Mouse (Mus musculus) heart, embryonic 16.5 days (tissue): ENCODE measurements around the gene Olfr601. TPM values are rescaled to one million over a fixed set of nuclear protein-coding genes. Genes with fewer than 3 reads are reported as not detected.
"Not testable (repeated sequence)": the region's sequence is repeated elsewhere in the genome, so short reads cannot be mapped to it uniquely, and the experiment has no call there.

Experiments
- ATAC-seq: fragments of 200-750 bp; cut with Nextera tagmentation; replicated peaks from 2 replicates; pipeline ENCODE4 v1.8.0; 2017; ENCODE audit warnings: moderate number of reproducible peaks; ENCODE audit not compliant: insufficient read depth, low FRiP score; ENCODE audit errors: extremely low read depth
- H3K27ac ChIP-seq: fragments of 300-500 bp; sonication (generic); 2 replicates; pipeline ENCODE4 v1.5.1; 2014; ENCODE audit warnings: mild to moderate bottlenecking, low read length, control low read depth, moderate library complexity
- H3K27me3 ChIP-seq: fragments of 300-500 bp; sonication (generic); 2 replicates; pipeline ENCODE4 v1.6.1; 2014; ENCODE audit warnings: low read length, mixed read lengths; ENCODE audit not compliant: control insufficient read depth, insufficient read depth
- H3K36me3 ChIP-seq: fragments of 300-500 bp; sonication (generic); 2 replicates; pipeline ENCODE4 v1.6.1; 2014; ENCODE audit not compliant: control insufficient read depth, insufficient read depth
- H3K4me1 ChIP-seq: fragments of 300-500 bp; sonication (generic); 2 replicates; pipeline ENCODE4 v1.6.1; 2014; ENCODE audit warnings: low read length, mixed read lengths; ENCODE audit not compliant: control insufficient read depth, insufficient read depth
- H3K4me2 ChIP-seq: fragments of 300-500 bp; sonication (generic); 2 replicates; pipeline ENCODE4 v1.6.1; 2014; ENCODE audit warnings: low read depth, mild to moderate bottlenecking, control low read depth, low read length
- H3K4me3 ChIP-seq: fragments of 300-500 bp; sonication (generic); 2 replicates; pipeline ENCODE4 v1.5.1; 2014; ENCODE audit warnings: mild to moderate bottlenecking, control low read depth, low read length
- H3K9ac ChIP-seq: fragments of 300-500 bp; sonication (generic); 2 replicates; pipeline ENCODE4 v1.6.1; 2014; ENCODE audit warnings: low read length, control low read depth
- H3K9me3 ChIP-seq: fragments of 300-500 bp; sonication (generic); replicated peaks from 2 replicates; pipeline ENCODE4 v1.6.1; 2016; ENCODE audit warnings: low read length; ENCODE audit not compliant: control insufficient read depth
- WGBS: fragments of 180-500 bp; shearing (Covaris S2); extraction: QIAGEN DNeasy Blood & Tissue Kit; methylation state at CpG from one replicate; pipeline ENCODE4 v1.1.7; 2014; 5-methylcytosine and 5-hydroxymethylcytosine counted together
- polyA plus RNA-seq: library from polyadenylated mRNA; unstranded; fragments of >200 nt; fragmentation: Nextera tagmentation; extraction: Ambion mirVana; gene quantifications from 2 replicates; pipeline ENCODE4 v1.2.1, GENCODE M21; 2015

The Olfr601 gene
- not detected in 2 replicates for polyA plus RNA-seq

DNA sequence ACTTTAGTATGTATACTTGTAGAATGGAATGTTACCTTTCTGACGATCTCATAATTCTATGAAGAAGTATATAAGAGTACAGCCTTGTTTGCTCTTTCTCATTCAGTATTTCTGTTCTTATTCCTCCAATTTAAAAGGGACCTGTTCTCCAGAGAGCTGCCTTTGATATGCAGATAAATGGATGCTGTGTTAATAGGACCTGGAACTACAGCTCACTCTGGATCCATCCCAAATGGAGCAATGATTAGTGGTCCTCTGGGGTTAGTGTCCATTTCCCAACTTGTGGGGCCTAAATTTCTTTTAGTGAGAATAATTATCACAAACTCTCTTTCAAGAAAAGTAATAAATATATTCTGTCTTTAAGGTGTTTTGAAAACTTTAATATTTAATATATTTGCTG lies at the start of gene Olfr601:
Gene Olfr601 (minus strand): TSS at position 101 of the 400 bp plus-strand sequence.
- H3K4me3 ChIP-seq, result no peak within 1 kb of the TSS
- WGBS, result 91% methylated on average over 1 of the region's 1 CpGs
- H3K9ac ChIP-seq, result no peak within 1 kb of the TSS
- H3K4me2 ChIP-seq, result no peak within 1 kb of the TSS
- ATAC-seq, result no peak
- H3K9me3 ChIP-seq, result no peaks in the 10 kb centered on the region
- H3K27me3 ChIP-seq, result no peaks in the 10 kb centered on the region
- H3K4me1 ChIP-seq, result no peaks in the 10 kb centered on the region
- H3K27ac ChIP-seq, result no peak within 1 kb of the TSS
- H3K36me3 ChIP-seq, result no peaks in the 10 kb centered on the region

DNA sequence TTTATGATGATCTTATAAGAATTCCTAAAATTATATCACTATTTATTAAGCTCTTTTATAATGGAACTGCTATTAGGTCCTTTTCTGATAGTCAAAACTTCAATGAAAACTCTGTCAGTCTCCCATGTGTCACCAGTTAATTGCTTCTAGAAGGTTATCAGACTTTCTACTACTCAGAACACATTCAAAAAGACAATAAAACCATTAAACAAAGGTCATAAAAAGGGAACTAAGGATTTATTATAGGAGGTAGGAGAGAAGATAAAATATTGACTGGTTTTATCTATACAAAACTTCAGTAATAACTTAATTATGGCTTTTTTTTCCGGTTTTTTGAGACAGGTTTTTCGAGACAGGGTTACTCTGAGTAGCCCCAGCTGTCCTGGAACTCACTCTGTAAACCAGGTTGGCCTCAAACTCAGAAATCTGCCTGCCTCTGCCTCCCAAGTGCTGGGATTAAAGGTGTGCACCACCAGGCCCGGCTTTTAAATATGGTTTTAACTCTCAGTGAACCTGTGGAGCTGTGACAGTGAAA lies 44.1 kb upstream of the Olfr601 start:
- not testable (repeated sequence) for H3K4me1 ChIP-seq, H3K9me3 ChIP-seq, H3K36me3 ChIP-seq, H3K27me3 ChIP-seq, H3K27ac ChIP-seq, ATAC-seq, H3K4me3 ChIP-seq, H3K9ac ChIP-seq, H3K4me2 ChIP-seq
- 65% methylated on average over 3 of the region's 3 CpGs for WGBS

DNA sequence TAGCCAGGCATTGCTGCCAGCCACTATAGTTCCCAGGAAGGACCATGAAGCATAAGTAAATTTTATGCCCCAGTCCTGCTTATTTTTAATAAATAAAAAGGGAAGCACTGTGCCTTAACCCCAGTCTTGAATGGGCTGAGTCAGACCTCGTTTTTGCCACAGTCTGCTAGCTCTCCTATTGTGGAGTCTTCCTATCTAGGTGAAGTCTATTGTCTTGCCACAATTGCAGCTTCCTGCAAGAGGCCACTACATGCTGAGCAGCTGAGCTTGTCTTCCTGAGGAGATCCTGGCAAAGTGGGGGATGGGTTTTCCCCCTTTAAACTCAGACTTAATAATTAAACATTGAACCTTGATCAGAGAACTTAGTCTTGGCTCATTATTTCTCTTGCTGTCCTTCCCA lies 36.5 kb upstream of the Olfr601 start:
- H3K4me2 ChIP-seq, result no peak overlapping the region
- H3K36me3 ChIP-seq, result no peaks in the 10 kb centered on the region
- H3K4me1 ChIP-seq, result no peaks in the 10 kb centered on the region
- no peaks in the 10 kb centered on the region for H3K27me3 ChIP-seq
- 11% methylated on average over 1 of the region's 1 CpGs for WGBS
- no peak for ATAC-seq
- no peak overlapping the region for H3K4me3 ChIP-seq
- H3K9ac ChIP-seq, result no peak overlapping the region
- no peak overlapping the region for H3K27ac ChIP-seq
- no peaks in the 10 kb centered on the region for H3K9me3 ChIP-seq

DNA sequence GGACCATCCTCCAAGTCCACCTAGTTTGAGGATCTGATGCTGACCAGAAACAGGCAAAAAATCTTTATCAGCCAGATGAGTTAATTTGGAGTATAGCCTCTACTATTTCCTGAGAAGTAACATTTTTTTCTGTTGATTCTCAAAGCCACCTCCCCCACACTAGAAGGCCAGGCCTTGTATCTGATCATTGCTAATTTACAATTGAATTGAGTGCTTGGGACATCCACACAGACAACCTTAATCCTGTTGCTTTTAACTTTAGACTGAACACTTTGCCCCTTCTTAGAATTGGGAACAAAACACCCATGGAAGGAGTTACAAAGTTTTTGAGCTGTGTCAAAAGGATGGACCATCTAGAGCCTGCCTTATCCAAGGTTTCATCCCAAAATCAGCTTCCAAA lies 35.3 kb upstream of the Olfr601 start:
- no peaks in the 10 kb centered on the region for H3K9me3 ChIP-seq
- H3K9ac ChIP-seq, result no peak overlapping the region
- no peak for ATAC-seq
- H3K4me1 ChIP-seq, result no peaks in the 10 kb centered on the region
- no peak overlapping the region for H3K27ac ChIP-seq
- H3K36me3 ChIP-seq, result no peaks in the 10 kb centered on the region
- no peaks in the 10 kb centered on the region for H3K27me3 ChIP-seq
- H3K4me2 ChIP-seq, result no peak overlapping the region
- no peak overlapping the region for H3K4me3 ChIP-seq

DNA sequence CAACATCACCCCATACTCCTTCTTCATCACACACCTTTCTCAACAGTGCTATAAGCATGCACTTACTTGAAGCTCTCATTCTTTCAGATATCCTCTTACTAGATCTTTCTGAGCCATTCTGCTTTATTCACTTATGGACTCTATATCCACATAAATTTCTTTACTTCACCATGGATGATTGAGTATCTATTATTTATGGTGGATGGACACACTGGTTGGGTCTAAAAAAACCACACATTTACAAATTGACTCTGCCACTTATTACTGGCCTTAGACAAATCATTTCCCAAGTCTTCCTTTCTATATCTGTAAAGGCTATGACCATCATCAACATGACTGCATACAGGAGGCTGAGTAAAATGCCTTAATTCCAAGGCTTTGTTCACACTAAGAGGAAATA lies 23.6 kb upstream of the Olfr601 start, which contains the start of gene Olfr603:
Gene Olfr603 (minus strand): TSS at position 101 of the 400 bp plus-strand sequence.
- H3K4me1 ChIP-seq, result no peaks in the 10 kb centered on the region
- H3K9ac ChIP-seq, result no peak within 1 kb of the TSS
- no peaks in the 10 kb centered on the region for H3K36me3 ChIP-seq
- H3K27me3 ChIP-seq, result no peaks in the 10 kb centered on the region
- ATAC-seq, result no peak
- no peak within 1 kb of the TSS for H3K4me3 ChIP-seq
- H3K27ac ChIP-seq, result no peak within 1 kb of the TSS
- H3K9me3 ChIP-seq, result no peaks in the 10 kb centered on the region
- no peak within 1 kb of the TSS for H3K4me2 ChIP-seq

DNA sequence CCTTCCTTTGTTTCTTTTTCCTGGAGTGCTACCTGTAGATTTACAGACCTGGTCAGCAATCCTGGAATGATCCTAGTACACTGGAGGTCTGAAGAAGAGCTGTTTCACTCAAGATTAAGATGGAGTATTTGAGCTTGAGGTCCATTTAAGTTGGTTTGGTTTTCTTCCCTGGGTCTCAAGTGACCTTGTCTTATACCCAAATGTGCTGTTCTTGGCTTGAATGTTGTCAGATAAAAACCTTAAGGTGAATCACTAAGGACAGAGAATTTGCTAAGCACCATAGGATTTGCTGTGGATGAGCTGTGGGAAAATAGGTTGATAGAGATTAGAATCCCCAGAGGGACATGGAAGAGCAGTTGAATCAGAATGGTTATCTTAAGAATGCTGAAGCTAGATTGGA lies 12.9 kb downstream of the Olfr601 start, which contains the start of gene Olfr600:
Gene Olfr600 (minus strand): TSS at position 101 of the 400 bp plus-strand sequence.
- ATAC-seq, result no peak
- Histone ChIP-seq H3K4me1 (no peaks in the 10 kb centered on the region), H3K9ac (no peak within 1 kb of the TSS), H3K9me3 (no peaks in the 10 kb centered on the region), H3K36me3 (no peaks in the 10 kb centered on the region), H3K27ac (no peak within 1 kb of the TSS), H3K4me2 (no peak within 1 kb of the TSS), H3K4me3 (no peak within 1 kb of the TSS), H3K27me3 (no peaks in the 10 kb centered on the region)

DNA sequence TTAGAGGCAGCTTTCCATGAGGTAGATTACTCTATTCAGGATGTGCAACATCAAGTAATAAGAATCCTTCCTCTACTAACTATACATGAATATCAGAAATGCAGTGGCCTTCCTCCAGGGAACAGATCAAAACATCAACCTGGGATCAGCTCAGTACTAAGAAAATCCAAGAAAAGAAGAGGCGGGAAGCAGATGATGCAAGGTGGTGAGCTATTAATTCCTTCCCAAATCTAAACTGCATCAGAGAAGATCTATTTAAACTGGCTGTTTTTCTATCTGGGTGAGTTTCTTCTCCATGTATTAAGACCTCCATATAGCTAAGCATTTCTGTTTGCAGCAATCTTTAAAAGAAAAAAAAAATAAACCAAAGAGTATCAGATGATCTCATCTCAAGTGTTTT lies 26.8 kb downstream of the Olfr601 start, which contains the start of gene Olfr599:
Gene Olfr599 (plus strand): TSS at position 301 of the 400 bp plus-strand sequence.
- Histone ChIP-seq H3K4me1 (no peaks in the 10 kb centered on the region), H3K27me3 (no peaks in the 10 kb centered on the region), H3K4me3 (no peak within 1 kb of the TSS), H3K9ac (no peak within 1 kb of the TSS), H3K27ac (no peak within 1 kb of the TSS), H3K9me3 (no peaks in the 10 kb centered on the region), H3K36me3 (no peaks in the 10 kb centered on the region), H3K4me2 (no peak within 1 kb of the TSS)
- no peak for ATAC-seq
- 90% methylated on average over 1 of the region's 1 CpGs for WGBS

DNA sequence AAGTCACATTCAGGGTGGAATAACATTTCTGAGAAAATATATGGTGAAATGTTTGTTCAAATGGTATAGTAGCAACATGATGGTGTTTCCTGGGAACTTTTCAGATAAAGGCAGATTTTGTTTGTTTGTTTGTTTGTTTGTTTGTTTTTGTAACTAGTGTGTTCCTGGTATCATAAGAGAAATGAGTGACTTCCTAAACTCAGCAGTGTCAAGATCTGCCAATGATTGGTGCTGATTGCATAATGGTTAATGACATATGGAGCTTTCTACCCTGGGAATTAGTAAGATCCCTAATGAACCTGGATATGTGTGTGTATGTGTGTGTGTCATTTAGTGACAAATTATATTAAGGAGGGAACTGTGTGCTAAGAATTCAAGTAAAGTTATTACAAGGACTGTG lies 39.2 kb downstream of the Olfr601 start, which contains the start of gene Olfr598:
Gene Olfr598 (plus strand): TSS at position 301 of the 400 bp plus-strand sequence.
- Histone ChIP-seq H3K27me3 (no peaks in the 10 kb centered on the region), H3K9ac (no peak within 1 kb of the TSS), H3K4me2 (no peak within 1 kb of the TSS), H3K4me1 (no peaks in the 10 kb centered on the region), H3K9me3 (no peaks in the 10 kb centered on the region), H3K4me3 (no peak within 1 kb of the TSS), H3K27ac (no peak within 1 kb of the TSS), H3K36me3 (no peaks in the 10 kb centered on the region)
- ATAC-seq, result no peak

DNA sequence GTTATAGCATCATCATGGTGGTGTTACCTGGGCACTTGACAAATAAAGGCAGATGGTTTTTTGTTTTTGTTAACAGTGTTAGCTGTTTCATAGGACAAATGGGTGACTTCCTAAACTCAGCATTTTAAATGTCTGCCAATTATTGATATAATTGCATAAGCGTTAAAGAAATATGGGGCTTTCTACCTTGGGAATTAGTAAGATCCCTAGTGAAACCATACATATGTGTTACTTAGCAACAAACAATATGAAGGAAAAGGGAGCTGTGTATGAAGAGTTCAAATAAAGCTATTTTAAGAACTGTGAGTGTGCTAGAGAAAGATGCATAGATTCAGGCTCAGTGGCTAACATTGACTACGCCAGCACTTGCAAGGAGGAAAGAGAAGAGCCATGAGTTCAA lies 46.4 kb downstream of the Olfr601 start, which contains the start of gene Olfr597:
Gene Olfr597 (plus strand): TSS at position 301 of the 400 bp plus-strand sequence.
- not testable (repeated sequence) for H3K4me3 ChIP-seq, ATAC-seq, H3K4me1 ChIP-seq, H3K27me3 ChIP-seq, H3K9ac ChIP-seq, H3K4me2 ChIP-seq, H3K27ac ChIP-seq, H3K9me3 ChIP-seq, H3K36me3 ChIP-seq
- 81% methylated on average over 2 of the region's 2 CpGs for WGBS
